Mouse (Mus musculus) C2C12 (cell line): Measurements from ENCODE around the gene Plxnb1. TPM values are rescaled to one million over a fixed set of nuclear protein-coding genes. Genes with fewer than 3 reads are reported as not detected.

Experiments
- H3K27me3 ChIP-seq: one replicate; pipeline ENCODE4 v1.6.1; 2011; ENCODE audit not compliant: control insufficient read depth, insufficient read depth, insufficient read length
- H3K36me3 ChIP-seq: one replicate; pipeline ENCODE4 v1.6.1; 2011; ENCODE audit not compliant: control insufficient read depth, insufficient read depth
- H3K4me3 ChIP-seq: one replicate; pipeline ENCODE4 v1.5.1; 2011; ENCODE audit warnings: mild to moderate bottlenecking, control low read depth; ENCODE audit not compliant: poor library complexity, insufficient read depth, severe bottlenecking
- H3K79me2 ChIP-seq: one replicate; pipeline ENCODE4 v1.6.1; 2011; ENCODE audit not compliant: control insufficient read depth, insufficient read depth
- H3K79me3 ChIP-seq: one replicate; pipeline ENCODE4 v1.6.1; 2011; ENCODE audit warnings: low read depth, control low read depth
- H3ac ChIP-seq: one replicate; pipeline ENCODE3; 2011; ENCODE audit warnings: low read depth; ENCODE audit not compliant: control insufficient read depth, insufficient read length
- CEBPB ChIP-seq: IDR thresholded peaks from one replicate; pipeline ENCODE4 v1.6.1; 2011; ENCODE audit warnings: low read depth, mild to moderate bottlenecking, control low read depth, moderate library complexity
- CTCF ChIP-seq: IDR thresholded peaks from one replicate; pipeline ENCODE4 v1.5.1; 2011; ENCODE audit not compliant: control insufficient read depth, insufficient read depth, insufficient read length
- FOSL1 ChIP-seq: IDR thresholded peaks from one replicate; pipeline ENCODE4 v1.8.0; 2011; ENCODE audit warnings: mild to moderate bottlenecking, low read length; ENCODE audit not compliant: poor library complexity, insufficient read depth, severe bottlenecking
- MAX ChIP-seq: IDR thresholded peaks from one replicate; pipeline ENCODE4 v1.6.1; 2011; ENCODE audit warnings: mild to moderate bottlenecking, control low read depth
- MYOD1 ChIP-seq: IDR thresholded peaks from one replicate; pipeline ENCODE4 v1.6.1; 2011; ENCODE audit warnings: low read depth; ENCODE audit not compliant: control insufficient read depth, insufficient read length
- MYOG ChIP-seq: IDR thresholded peaks from one replicate; pipeline ENCODE4 v1.6.1; 2011; ENCODE audit not compliant: control insufficient read depth, insufficient read length; ENCODE audit errors: extremely low read depth
- USF1 ChIP-seq: IDR thresholded peaks from one replicate; pipeline ENCODE4 v1.6.1; 2011; ENCODE audit warnings: low read depth, mild to moderate bottlenecking, control low read depth, moderate library complexity
- polyA plus RNA-seq: library from polyadenylated mRNA; unstranded; fragments of >200 nt; fragmentation: generic; extraction: Trizol; gene quantifications from one replicate; pipeline ENCODE4 v1.2.1, GENCODE M21; 2012; ENCODE audit warnings: missing spikeins

Plxnb1 gene
- polyA plus RNA-seq, 1 experiment, result 9.1 TPM

DNA sequence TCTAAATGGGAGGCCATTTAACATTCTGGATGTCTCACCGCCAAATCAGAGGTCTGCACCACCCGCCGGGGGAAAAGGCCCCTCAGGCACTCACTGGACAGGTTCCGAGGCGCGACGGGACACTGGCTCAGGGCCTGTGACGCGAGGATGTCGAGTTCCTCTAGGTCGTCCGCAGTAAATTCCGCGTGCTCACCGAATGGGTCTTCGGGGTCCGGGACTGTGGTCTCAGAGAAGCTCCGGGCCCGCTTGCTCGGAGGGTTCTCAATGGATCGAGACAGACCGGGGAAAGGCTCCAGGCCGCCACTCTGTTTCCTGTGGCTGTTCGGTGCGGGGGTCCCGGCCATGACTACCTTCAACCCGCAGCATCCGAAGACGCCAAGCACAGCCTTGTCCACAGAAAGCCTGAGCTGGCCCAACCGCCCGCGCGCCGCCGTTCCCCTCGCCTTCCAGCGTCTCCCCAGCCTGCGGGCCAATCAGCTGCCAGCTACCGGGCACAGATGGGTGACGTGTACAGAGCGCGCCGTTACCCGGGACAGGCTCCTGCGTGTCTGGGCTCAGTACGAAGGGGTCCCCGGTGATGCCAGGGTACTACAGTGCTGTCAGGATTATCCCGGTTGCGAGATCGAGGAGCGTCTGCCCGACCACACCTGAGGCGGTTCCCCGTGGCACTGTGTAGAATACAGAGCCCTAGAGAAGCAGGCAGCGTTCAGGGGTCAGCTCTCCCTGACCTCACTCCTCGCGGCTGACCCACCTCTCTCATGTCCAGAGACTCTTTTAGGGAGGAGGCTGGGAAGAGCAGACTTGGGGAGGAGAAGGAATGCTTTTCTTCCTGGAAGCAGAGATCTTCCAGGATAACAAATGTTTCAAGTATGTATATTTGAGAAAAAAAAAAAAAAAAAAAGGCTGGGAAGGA lies 21.3 kb upstream of the Plxnb1 start, which contains the start of gene Atrip:
Gene Atrip, minus strand, starts transcription at position 464 of the 913 bp plus-strand sequence.
- no peaks in the 10 kb centered on the region for H3K27me3 ChIP-seq
- no peak for TF ChIP-seq CEBPB
- no peak for TF ChIP-seq MYOG
- TF ChIP-seq FOSL1, result no peak
- no peak for TF ChIP-seq MYOD1
- TF ChIP-seq CTCF, result no peak
- TF ChIP-seq MAX, result no peak
- no peak for TF ChIP-seq USF1
- peaks cover 30% of the 10 kb centered on the region for H3K36me3 ChIP-seq
- H3K79me2 ChIP-seq, result peaks cover 38% of the 10 kb centered on the region
- H3ac ChIP-seq, result peak within 1 kb of the TSS; percentile 92
- H3K4me3 ChIP-seq, result peak within 1 kb of the TSS; percentile 65
- H3K79me3 ChIP-seq, result peaks cover 10% of the 10 kb centered on the region

DNA sequence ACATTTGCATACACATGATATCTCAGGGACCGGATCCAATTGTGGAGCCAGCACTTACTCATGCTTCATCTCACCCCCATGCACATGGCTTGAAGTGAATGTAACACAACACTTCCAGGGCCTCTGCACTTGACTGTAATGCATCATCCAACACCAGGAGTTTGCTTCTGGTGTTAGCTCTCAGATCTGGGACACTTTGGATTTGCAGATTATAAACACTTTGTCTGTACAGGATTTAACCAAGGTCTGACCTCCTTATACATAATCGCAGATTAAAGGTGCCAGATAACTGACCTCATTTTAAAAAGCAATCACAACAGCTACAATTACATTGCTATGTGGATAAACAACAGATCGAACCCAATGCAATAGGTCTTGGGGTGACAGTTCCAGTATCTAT lies 14.7 kb upstream of the Plxnb1 start:
- TF ChIP-seq MYOG (no peak), USF1 (no peak), FOSL1 (no peak), MYOD1 (no peak), CTCF (no peak), CEBPB (no peak), MAX (no peak)
- no peaks in the 10 kb centered on the region for H3K27me3 ChIP-seq
- H3K79me3 ChIP-seq, result peaks cover 26% of the 10 kb centered on the region
- H3K36me3 ChIP-seq, result peaks cover 20% of the 10 kb centered on the region
- no peak overlapping the region for H3ac ChIP-seq
- H3K4me3 ChIP-seq, result no peak overlapping the region
- peaks cover 43% of the 10 kb centered on the region for H3K79me2 ChIP-seq

DNA sequence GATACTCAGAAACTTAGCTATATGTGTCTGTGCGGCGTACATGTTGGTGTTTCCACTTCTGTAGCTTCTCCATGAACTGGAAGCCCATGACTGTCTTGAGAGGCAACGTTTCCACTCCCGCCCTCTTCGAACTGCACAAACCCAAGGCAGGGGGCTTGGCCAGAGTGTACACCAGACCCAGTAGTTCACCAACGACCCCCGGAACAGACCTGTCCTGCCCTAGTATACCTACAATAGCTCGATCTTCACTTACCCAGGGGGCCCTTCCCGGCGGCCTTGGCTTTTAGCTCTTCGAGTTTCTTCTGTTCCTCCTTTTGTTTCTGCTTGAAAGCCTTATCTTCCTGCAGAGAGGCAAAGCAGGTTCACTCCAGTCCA lies 13.5 kb upstream of the Plxnb1 start:
- H3K79me2 ChIP-seq, result peaks cover 43% of the 10 kb centered on the region
- TF ChIP-seq USF1 (no peak), MYOD1 (no peak), CTCF (no peak), FOSL1 (no peak)
- H3K27me3 ChIP-seq, result no peaks in the 10 kb centered on the region

DNA sequence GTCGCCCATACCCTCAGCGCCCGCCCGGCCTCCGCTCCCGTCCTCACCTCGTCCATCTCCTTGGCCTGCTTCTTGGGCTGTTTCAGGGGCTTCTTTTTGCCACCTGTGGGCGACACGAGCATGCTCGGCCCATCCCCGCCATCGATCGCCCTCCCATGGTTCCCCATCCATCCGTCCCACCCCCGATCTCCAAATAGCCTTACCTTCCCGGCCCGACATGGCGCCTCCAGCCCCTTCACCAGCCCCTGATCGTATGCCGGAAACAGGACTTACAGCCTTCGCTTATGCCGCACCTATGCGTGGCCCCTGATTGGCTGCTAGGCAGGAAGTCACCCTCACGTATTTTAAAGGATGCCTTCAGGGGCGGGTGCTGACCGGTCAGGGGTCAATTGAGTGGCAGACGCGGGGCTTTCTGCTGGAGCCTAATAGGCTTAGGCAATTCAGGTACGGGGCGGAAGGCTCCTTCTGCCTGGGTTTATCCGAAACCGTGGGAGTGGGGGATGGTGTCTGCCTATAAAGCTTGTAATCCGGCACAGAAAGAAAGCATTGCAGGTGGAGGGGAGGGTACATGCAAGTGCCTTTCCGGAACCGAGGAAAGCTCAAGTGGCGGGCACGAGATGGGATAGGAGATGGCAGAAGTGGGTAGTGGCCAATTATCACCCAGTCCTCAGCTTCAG lies 12.9 kb upstream of the Plxnb1 start, which contains the start of the genes Ccdc51 and Tma7:
Gene Ccdc51, plus strand, starts transcription at position 370 of the 677 bp plus-strand sequence.
Gene Tma7, minus strand, starts transcription at position 464 of the 677 bp plus-strand sequence.
- peak; percentile 7 for TF ChIP-seq MAX
- TF ChIP-seq CEBPB, result no peak
- TF ChIP-seq CTCF, result no peak
- peak within 1 kb of the TSS; percentile 59 for H3K4me3 ChIP-seq
- peaks cover 43% of the 10 kb centered on the region for H3K79me2 ChIP-seq
- no peaks in the 10 kb centered on the region for H3K27me3 ChIP-seq
- H3K79me3 ChIP-seq, result peaks cover 26% of the 10 kb centered on the region
- peaks cover 20% of the 10 kb centered on the region for H3K36me3 ChIP-seq
- peak within 1 kb of the TSS; percentile 94 for H3ac ChIP-seq

More for the DNA sequence above, 13.5 kb upstream of the Plxnb1 start:
- Histone ChIP-seq H3K36me3 (peaks cover 20% of the 10 kb centered on the region), H3K79me3 (peaks cover 26% of the 10 kb centered on the region), H3K4me3 (peak overlapping the region; percentile 59), H3ac (peak overlapping the region; percentile 94)

DNA sequence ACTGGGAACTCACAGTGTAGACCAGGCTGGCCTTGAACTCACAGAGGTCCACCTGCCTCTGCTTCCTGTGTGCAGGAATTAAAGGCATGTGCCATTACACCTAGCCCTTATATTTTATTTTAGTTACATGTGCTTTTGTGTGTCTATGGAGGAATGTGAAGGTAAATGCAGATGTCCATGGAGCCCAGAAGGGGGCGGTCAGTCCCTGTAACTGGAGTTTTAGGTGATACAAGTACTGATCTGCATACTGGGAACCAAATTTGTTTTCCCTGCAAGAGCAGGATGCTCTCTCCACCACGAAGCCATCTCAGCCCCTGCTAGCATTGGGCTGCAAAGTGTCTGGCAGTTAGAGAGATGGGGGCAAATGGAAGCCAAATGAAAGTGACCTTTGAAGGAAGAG lies 10.3 kb upstream of the Plxnb1 start:
- Histone ChIP-seq H3K79me3 (peaks cover 20% of the 10 kb centered on the region), H3K79me2 (peaks cover 36% of the 10 kb centered on the region), H3K36me3 (peaks cover 8% of the 10 kb centered on the region), H3K27me3 (no peaks in the 10 kb centered on the region), H3K4me3 (no peak overlapping the region), H3ac (no peak overlapping the region)
- TF ChIP-seq MAX, result no peak
- TF ChIP-seq FOSL1, result no peak
- no peak for TF ChIP-seq CTCF
- no peak for TF ChIP-seq MYOG
- no peak for TF ChIP-seq USF1
- TF ChIP-seq MYOD1, result no peak
- TF ChIP-seq CEBPB, result no peak
